Mouse (Mus musculus) leukemia stem cell, adult 10-12 weeks (primary cell): Measurements from ENCODE around the gene Ranbp1. TPM values are rescaled to one million over a fixed set of nuclear protein-coding genes. Genes with fewer than 3 reads are reported as not detected.

Experiments
- polyA plus RNA-seq: library from polyadenylated mRNA; stranded (reverse); fragments of >175 nt; gene quantifications from 2 replicates; pipeline ENCODE4 v1.2.3, GENCODE M21; 2012; ENCODE audit warnings: low replicate concordance

Gene Ranbp1
- 683 and 1,010 TPM in 2 replicates for polyA plus RNA-seq

DNA sequence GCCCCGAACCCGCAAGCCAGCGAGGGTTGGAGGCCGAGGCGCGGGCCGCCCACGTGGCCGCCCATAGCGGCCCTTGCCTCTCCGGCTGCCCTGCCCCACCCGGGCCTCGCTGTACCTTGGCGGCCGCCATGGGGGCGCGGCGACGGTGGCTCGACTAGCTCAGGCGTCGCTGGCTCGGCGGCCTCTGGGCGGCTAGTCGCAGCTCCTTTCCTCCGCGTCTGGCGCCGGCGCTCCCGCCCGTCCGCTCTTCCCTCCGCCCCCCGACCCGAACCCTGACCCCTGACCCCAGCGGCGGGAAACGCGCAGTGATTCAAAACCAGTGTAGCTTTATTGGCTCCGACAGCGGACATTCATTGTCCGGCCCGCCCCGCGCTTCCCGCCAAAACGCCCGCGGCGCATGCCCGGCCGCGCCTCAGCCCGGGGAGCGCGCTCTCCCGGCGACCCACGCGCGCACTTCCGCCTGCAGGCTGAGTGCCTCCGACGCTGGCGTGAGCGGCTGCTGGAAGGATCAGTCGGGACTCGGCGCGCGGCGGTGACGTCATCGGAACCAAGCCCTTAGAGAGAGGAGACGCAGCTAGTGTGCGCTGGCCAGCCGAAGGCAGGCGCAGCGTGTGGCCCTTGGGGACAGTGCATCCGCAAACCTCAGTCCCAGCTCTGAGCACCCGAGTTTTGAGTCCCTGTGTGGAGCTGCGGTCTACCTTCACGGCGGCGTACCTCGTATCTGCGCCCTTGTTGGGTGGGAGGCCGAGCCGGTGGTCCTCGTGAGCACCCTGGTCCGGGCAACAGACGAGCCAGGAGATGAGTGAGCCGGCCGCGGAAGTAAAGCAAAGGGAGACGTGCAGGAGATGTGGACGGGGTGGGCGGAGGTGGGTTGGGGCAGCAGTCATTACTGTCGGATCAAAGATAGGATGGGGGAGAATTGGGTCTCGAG is at the start of gene Ranbp1, which contains the start of gene Trmt2a:
Ranbp1 (minus strand) TSS at position 300 of the 931 bp plus-strand sequence.
Trmt2a (plus strand) TSS at position 247 of the 931 bp plus-strand sequence.

DNA sequence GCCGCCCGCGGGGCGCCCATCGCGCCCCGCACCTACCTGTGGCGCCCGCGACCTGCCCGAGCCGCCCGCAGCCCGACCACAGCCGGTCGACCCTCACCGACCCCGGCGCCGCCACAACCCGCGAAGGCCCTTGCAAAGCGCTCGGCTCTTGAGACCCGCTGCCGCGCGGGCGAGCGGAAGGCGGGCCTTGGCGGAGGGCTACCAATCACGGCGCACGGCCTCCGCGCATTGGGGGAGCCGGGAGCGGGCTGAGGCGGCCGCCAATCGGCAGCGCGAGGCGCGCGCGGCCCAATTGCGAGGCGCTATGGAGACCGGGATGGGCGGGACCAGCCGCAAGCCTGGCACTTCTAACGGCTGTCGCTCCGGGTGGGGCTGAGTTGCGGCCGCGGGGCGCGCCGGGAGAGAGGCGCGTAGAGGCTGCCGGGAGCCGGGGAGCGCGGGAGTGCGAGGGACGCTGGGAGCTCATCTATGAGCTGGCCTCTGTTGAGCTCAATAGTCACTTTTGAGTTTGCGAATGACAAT is 40.6 kb upstream of the Ranbp1 start, which contains the start of gene Dgcr8:
Dgcr8 (minus strand) TSS at position 180 of the 522 bp plus-strand sequence.

DNA sequence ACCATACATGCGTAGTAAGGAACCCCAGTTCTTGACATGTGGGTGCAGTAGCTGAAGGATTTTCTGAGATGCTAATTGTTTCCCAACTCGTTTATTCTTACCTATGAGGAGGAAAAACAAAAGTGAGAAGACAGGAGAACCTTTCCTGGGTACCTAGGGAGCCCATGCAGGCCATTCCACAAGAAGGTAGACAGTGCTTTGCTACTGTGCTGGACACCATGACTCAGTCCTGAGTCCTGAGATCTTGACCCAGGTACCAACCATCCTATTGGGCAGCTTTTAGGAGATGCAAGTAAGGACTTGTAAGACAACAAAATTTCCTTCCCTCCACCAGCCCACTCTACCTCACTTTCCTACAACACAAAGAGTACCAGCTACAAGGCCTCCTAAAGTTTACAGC is 9.7 kb upstream of the Ranbp1 start, which contains the start of gene Gm49776:
Gm49776 (minus strand) TSS at position 101 of the 400 bp plus-strand sequence.

DNA sequence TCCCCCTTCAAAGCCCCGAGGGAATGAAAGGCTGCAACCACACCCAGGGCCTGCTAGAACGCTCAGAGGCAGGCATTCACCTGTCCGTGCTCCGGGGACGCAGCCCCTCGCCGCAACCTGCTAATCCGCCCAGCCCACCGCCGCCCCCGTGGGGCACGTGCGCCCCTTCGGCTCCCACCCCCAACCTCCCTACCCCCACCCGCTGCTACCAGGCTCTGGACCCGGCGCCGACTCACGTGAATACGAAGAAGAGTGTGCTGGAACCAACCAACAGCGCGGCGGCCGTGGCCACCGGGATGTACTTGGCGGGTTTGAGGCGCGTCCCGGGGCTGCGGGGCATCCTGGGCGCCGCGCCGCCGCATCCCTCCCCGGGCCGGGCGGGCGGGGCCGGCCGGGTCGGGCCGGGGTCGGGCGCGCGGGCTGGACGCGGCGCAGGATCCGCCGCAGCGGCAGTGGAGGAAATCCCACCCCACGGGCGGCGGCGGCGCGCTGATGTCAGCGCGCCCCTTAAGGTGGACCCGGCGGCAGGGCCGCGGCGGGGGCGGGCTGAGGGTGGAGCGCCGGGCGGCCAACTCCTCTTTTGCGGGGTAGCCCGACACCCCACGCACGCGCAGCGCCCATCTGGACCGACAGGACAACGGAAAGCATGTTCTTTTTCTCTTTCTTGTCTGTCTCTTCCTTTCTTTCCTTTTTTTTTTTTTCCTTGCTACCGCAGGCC is 13.7 kb downstream of the Ranbp1 start, which contains the start of gene Zdhhc8:
Zdhhc8 (minus strand) TSS at position 466 of the 718 bp plus-strand sequence.

DNA sequence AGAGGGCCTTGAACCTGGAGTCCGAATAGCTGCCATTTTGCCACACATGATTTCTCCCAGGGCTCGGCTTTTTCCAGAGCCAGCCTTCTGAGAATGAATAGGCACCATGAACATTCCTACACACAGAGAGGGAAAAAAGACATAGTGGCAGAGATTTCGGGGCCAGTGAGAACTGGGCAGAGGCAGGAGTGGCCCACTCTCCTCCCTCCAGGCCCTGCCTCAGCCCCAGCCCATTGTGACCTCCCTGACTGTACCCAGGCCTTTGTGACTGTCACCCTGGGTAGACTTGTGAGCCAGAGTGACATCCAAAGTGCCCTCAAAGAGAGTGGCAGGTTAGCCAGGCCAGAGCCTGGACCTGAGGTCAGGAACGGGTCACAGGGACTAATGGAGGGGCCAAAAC is 31.0 kb downstream of the Ranbp1 start, which contains the start of gene Ccdc188:
Ccdc188 (plus strand) TSS at position 301 of the 400 bp plus-strand sequence.

Other genes with a start within 250 kb of the Ranbp1 start
- 26.8 and 39.3 TPM in 2 replicates for gene Dgcr6, start 195.9 kb downstream of the Ranbp1 start, polyA plus RNA-seq
- 1.9 and 2.1 TPM in 2 replicates for gene Prodh, start 158.5 kb downstream of the Ranbp1 start, polyA plus RNA-seq
- 0.93 and 1.7 TPM in 2 replicates for gene Rtn4r, start 121.1 kb downstream of the Ranbp1 start, polyA plus RNA-seq
- gene Ccdc188, start 30.9 kb downstream of the Ranbp1 start, polyA plus RNA-seq = not detected in 2 replicates
- 43.0 and 57.3 TPM in 2 replicates for gene Zdhhc8, start 13.6 kb downstream of the Ranbp1 start, polyA plus RNA-seq
- gene Trmt2a, start 53 bp downstream of the Ranbp1 start, polyA plus RNA-seq = 40.9 and 50.6 TPM in 2 replicates
- gene Gm49776, start 9.6 kb upstream of the Ranbp1 start, polyA plus RNA-seq = not detected in 2 replicates
- 3.6 and 21.7 TPM in 2 replicates for gene Dgcr8, start 40.5 kb upstream of the Ranbp1 start, polyA plus RNA-seq
- gene Tango2, start 99.4 kb upstream of the Ranbp1 start, polyA plus RNA-seq = 32.4 and 36.4 TPM in 2 replicates
- gene Arvcf, start 99.5 kb upstream of the Ranbp1 start, polyA plus RNA-seq = 16.6 and 24.6 TPM in 2 replicates
- 11.6 and 14.1 TPM in 2 replicates for gene Txnrd2, start 177.7 kb upstream of the Ranbp1 start, polyA plus RNA-seq
- gene Comt, start 178.1 kb upstream of the Ranbp1 start, polyA plus RNA-seq = 34.0 and 154 TPM in 2 replicates
- 18.6 and 20.1 TPM in 2 replicates for gene Gnb1l, start 250.0 kb upstream of the Ranbp1 start, polyA plus RNA-seq